Mouse (Mus musculus) kidney, postnatal 10 days (tissue): Measurements from ENCODE around the gene Prkar1a.

Experiments used
- DNase-seq: peaks from one replicate; pipeline ENCODE4 v3.0.0; 2021; ENCODE audit warnings: mixed read lengths

Prkar1a gene

DNA sequence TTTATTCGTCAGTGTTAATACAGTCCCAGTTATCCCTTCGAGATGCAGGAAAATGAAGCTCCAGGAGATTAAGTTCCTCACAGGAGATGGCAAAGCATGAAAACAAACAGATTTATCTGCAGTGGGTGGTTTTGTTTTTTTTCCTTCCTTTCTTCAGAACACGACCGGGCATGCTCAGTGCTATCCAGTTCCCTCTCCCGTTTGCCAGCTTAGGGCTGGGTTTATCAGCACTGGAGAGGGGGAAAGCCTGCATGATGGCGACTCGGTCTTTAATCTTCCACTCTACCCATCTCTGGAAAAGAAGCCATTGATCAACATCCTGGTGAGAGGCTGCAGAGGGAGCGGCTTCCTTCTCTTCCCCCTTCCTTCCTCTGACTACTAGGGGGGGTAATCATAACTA, at the start of gene Prkar1a:
Prkar1a (plus strand) TSS at position 200 of the 400 bp plus-strand sequence.
- no peak for DNase-seq

DNA sequence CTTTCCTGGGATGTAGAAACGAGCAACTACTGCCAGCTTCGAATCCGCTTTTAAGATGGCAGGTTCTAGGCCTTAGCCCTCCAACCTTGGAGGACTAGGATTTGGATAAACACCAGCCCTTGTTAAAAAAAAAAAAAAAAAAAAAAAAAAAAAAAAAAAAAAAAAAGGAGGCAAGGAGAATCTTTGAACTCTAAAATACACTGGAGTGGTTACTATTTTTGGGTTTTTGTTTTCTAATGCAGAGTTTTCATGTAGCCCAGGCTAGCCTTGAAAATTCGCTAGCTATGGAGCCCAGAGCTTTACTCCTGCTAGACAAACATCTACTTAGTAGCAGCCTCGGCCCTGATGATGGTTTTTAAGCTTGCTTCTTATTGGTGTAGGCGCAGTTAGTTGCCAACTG, 41.6 kb upstream of the Prkar1a start:
- no peak for DNase-seq

DNA sequence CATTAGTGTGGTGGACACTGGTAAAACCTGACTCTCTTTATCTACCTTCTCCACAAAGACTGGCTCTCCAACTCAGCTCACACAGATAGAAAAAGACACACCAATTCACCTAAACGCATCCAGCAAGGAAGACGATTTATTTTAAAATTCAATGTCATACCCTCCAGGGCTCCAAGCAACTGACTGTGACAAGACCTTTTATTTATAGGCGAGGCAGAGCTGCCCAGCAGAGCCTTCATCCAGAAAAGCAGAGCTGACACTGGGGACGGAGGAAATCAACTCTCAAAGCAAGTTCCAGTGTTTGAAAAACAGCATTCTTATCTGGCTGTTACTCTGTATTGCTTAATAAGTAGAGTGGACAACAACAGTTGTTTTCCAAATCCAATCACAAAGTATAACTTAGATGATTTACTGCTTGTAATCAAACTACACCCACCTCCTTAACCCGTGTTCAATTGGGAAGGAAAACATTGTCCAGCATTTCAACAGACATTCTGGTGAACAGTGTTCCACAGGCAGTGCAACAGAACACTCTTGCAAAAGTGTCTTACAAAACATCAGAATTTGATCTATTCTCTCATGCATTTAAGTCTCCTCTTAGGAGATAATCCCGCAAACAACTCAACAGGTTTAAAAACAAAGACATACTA, 40.1 kb upstream of the Prkar1a start:
- no peak for DNase-seq

DNA sequence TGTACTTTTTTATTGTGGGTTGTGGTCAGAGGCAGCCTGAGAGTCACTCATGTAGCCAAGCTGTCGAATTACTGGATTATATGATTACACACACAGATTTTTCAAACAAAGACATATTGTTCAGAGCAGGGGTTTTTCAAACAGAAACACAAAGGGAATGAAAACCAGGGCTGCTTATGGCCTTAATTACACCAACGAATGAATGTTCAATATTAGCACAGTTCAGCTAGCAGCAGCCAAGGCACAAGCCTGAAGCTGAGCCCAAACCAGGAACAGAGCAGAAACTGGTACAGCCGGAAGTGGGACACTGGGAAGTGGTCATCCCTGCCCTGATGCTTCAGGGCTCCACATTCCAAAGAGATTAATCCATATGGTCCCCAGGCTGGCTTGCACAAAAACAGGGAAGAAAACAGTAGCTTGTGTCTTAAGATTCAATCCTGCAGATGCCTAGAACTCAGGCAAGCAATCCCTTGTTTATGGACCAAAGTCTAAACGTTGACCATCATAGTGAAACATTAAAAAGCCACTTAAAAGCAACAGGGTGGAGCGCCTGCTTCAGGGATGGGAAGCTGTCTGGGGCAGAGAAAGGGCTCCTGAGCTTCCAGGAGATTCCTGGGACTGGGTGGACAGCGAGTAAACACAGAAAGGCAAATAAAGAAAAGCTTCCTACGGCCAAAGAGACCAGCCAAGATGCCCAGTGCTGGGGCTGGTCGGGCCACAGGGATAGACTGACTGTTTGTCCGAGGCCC, 39.0 kb upstream of the Prkar1a start:
- peak; percentile 43 for DNase-seq

DNA sequence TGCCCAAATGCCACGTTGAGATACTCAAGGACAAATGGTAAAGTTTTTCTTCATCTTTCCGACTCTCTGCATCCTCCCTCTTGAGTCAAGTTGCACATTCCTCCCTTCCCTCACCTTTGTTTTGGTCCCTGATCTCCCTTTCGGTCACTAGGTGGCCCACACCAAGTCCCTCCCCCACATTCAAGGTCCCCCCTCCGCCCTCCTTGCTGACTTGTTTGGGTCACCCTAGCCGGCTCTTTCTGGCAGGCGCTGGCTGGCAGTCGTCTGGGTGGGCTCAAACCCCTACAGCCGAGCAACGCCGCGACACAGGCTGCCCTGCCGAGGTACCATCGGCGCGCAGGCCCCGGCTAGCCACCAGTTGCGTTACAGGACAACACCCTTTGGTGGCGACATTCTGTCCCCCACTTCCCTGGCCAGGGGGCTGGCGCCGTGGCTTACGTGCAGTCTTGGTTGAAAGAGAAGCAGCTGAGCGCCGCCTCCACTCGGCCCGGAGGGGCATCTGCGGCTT, 38.4 kb upstream of the Prkar1a start:
- DNase-seq: no peak

DNA sequence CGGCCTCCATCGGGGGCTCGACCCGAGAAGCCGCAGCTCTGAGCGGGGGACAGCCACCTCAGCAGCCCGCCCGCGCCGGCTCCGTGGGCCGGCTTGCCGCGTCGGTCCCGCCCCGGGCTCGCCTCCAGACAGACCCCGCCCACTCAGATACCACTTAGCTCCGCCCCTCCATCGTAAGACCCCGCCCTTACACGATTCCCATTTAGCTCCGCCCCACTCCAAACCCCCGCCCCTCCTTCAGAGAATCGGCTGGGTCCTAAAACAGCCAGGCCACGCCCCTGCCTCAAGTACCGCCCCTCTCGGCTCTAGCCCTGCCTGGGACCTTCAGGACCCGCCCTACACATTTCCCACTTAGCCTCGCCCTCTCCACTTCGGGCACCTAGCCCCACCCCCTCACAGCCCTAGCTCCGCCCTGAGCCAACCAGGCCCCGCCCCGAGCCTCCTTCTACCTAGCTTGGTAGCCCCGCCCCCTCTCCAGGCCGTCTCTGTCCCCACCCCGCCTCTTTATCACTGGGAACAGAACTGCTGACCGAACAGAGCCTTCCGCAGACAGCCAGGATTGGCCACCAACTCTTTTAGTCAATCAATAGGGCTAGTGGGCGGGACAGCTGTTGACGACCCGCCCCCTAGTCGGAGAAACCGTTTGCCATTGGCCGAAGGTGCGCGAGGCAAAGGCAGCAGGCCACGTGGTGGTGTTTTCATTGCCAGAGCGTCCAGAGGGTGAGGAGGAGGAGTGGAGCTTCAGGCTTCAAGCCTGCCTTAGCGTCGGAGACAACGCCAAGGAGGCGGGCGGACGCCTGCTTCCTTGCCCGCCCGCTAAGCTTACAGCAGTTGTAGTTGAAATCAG, 37.7 kb upstream of the Prkar1a start, which contains the start of gene Wipi1:
Wipi1 (minus strand) TSS at position 665 of the 847 bp plus-strand sequence.
- DNase-seq: peak; percentile 100

DNA sequence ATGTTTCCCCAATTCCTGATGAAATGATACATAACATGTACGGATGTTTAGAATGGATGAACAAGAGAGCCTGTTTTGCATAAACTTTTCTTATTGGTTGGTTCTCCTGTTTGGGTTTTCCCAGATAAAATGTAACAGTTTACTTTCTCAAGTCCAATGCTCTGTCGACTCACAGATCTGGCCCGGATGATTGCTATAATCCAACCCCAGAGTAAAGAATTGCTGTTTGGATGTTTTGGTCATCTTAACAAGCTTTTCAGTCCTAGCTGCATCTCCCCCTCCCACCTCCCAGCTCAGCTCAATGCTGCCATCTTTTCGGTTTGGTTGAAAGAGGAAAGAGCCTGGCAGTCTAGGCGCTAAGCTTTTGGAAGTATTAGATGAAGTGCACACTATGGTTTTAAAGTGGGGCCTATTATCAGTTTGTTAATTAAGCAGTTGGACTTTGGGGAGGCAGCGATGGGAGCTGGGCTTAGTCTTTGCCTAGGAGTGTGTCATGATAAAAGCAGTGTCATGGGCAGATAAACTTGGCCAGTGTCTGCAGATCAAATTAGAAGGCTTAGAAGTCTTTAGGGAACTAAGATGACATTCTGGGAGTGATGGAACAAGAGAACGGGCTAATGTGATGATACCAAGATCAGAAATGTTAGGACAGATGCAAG, 36.2 kb upstream of the Prkar1a start:
- DNase-seq: no peak

DNA sequence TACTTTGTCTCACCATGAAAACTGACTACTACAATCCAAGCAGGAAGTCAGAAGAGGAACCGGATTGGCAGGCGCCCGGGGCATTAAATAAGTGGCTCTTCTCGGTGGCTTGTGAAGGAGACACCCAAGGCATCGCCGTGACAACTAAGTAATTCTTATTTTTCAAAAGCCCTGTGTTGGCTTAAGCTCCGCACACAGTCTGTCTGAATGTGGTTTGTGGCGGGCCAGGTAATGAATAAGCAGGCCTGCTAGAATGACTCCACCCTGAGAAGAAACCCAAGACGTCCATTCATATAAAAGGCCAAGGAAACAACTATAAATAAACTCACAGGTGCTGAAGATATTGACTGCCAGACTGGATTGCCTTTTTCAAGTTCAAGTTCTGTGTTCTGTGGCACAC, 33.9 kb upstream of the Prkar1a start:
- no peak for DNase-seq

DNA sequence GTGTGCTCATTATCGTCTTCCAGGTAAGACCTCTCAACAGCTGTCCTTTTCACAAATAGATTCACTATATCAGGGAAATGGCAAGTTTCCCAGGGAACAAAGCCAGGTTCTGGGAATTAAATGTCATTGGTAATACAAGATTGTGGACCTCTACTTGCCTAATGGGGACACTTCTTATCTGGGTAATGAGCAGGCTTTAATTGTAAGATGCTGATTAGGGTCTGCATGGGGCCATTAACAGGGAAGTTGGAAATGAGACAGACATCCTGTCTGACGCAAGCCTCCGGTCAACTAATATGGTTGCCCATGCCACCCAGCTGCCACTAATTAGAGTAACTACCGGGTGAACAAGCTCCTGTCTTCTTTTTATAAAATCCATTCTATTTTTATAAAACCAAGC, 32.9 kb upstream of the Prkar1a start:
- no peak for DNase-seq

DNA sequence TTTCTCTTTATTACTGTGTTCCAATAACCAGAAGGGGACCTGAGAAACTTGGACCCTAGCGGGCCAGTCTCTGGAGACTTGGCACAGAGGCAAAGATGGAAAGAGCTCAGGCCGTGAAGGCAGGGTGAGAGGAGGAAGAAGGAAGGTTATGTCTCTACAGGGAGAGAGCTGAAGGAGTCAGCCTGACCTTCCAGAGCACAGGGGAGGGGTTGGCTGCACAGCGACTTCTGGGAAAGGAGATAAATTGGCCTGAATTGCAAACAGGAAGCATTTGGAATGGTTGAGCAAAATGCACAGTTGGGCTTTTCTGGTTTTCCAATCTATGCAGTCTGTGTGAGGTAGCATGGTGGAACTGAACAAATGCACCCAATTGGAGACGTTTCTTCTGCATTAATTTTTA, 32.4 kb upstream of the Prkar1a start:
- peak; percentile 38 for DNase-seq

DNA sequence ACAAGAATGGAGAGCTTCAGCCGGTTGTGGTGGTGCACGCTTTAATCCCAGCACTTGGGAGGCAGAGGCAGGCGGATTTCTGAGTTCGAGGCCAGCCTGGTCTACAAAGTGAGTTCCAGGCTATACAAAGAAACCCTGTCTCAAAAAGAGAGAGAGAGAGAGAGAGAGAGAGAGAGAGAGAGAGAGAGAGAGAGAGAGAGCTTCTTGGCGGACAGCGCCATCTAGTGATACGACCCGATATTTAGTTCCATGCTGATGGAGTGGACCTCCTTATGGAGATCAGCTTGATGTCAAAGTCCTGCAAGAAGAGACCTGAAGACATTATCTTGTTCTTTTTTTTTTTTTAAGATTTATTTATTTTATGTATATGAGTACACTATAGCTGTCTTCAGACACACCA, 30.1 kb upstream of the Prkar1a start:
- DNase-seq: peak; percentile 82

DNA sequence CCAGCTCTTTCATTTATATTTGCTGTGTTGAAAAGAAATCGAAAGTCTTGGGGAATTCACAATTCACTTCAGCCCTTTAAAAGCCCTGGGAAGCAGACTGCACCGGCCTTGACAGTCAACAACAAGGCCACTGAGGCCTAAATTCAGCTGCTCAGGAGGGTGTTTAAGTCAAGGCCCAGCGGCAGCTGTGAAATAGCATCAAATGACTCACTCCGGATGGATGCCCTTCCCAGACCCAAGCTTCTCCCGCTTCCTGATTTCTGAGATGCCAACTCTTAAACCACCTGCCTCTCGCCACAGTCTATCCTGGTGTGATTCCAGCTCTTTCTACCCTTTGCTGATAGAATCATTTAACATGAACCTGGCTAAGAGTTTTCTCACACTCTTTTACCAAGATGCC, 28.8 kb upstream of the Prkar1a start:
- no peak for DNase-seq

DNA sequence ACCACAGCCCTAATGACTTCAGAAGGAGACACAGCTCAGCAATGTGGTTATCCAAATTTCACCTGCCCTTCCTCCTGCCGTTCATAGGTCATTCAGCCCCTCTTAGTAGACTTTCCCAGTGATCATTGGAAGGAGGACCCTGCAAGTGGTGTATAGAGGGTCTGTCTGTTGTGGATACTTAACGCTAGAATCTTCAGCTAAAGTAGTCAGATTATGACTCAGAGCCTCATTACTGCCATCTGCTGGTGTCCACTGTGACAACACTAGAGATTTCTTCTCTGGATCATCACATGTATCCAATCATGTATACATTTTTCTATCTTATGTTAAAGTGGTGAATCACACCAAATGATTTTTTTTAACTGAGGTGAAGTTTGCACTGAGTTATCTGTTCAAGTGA, 28.0 kb upstream of the Prkar1a start:
- peak; percentile 81 for DNase-seq

DNA sequence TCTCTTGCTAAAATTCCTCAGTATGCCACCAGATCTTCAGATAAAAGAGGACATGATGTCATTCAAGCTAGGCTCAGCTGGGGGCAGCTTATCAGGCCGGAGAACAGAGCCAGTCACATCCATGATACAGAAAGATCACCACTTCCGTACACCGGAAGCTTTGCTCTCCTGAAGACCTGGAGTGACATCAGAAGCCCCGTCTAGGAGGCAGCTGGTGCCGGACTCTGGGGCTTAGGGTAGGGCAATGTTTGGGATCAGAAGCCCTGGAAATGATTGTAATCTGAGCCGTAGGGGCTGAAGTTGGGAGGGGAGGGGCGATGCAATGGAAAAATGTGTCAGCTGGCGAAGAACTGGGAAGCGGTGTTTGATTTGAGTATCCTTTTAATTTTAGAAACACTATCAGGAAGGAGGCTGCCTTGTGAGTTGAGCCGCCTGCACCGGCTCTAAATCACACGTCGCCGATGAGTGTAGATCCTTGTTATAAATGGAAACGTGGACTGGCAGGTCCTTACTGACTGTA, 26.6 kb upstream of the Prkar1a start:
- DNase-seq: peak; percentile 53

DNA sequence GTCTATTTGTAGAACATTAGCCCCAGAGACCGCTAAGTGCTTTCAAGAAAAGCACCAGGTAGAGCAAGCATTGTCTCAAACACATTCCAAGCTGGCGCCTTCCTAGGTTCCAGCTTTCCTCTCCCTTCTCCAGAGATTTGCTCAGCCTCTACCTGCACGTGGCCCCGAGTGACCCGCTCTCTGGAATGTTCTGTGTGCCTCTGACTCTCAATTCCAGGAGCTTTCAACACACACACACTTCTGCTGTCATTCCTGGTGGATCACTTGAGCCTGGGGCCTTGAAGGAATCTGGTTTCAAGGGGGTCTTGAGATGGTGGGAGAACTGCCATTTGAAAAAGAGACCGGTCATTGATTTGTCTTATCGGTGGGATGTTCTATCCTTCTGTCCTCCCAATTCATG, 26.0 kb upstream of the Prkar1a start:
- no peak for DNase-seq

DNA sequence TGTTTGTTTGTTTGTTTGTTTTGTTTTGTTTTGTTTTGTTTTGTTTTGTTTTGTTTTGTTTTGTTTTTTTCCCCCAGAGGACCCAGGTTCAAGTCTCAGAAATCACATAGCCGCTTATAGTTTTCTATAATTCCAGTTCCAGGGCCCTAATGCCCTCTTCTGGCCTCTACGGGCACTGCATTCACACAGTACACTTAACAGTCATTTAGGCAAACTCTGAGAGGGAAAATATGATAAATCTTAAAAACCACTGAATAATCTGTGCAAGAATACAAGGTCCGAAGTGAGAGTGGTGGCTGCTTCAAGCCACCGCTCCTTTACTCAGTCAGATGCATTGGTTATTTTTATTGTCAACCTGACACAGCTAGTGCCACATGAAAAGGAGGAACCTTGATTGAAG, 21.6 kb upstream of the Prkar1a start:
- peak; percentile 37 for DNase-seq

DNA sequence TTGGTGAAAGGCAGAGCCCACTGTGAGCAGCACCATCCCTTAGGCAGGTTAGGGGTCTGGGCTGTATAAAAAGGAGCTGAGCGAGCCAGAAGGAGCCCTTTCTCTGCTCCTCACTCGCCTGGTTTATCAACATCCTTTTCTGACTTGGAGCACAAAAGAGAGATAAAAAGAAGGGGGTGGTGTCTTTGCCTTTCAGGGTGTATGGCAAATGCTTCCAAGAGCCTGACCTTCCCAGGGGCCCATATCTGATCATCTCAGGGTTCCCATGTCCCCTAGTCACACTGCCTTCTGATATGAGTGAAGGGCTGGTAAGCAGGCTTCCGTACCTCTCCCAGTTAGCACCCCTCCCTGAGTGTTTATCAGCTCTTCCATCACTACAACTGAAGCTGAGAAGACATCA, 21.1 kb upstream of the Prkar1a start:
- DNase-seq: no peak

DNA sequence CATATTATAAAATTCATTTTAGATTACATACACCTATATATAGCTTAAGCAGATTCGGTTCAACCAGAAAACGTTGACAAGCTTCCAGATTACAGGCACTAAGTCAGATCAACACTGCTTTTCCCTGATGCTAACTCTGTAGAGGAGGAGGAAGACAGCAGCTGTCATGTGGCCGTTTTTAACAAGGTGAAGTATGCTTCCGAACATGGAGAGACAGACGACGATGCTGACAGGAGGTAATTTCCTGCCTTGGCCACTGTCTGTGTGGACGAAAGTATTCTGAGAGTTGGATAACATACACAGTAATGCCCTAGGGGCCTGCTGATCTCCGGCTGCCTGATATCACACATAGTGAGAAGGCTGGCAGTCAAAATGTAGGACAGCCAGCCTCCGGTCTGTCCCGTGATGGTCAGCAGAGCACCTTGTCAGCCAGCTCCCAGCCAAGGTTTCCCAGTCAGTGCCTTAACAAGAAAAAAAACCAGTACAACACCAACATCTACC, 20.1 kb upstream of the Prkar1a start:
- DNase-seq: no peak

DNA sequence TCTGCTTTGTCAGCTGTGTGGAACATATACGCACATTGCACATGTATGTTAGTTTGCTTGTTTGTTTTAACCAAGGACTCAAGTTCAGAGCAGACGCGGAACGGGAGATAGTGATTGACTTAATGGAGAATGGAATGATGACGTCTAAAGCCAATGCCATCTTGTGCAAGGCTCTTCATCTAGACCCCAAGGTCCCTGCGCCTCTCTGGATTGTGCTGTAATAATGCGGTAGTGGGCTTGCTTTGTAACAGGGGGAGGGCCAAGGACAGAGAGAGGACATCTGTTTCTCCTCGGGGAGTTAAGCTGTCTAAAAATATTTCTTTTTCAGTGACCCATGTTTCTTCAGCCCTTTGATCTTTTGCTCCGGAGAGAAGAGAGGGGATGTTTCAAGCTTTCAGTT, 14.3 kb upstream of the Prkar1a start:
- no peak for DNase-seq

DNA sequence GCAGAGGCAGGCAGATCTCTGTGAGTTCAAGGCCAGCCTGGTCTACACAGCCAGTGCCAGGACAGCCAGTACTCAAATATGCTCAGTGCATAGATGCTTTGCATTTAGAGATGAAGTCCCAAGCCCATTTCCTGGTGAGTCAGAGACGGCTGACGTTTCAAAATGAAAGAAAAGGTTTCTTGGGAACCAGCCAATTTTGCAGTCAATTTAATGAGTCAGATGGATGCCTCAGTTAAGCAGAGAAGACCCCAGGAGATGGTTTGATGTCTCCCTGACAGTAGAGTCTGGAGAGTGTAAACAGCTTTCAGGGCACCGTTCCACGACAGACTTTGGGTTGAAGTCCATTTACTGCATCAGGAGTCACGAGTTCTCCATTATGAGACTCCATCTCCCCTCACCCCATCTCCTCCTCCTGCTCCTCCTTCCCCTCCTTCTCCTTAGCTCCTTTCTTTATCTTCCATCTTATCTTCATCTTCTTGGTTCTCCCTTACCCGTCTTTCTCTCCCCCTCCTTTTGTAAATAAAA, 13.3 kb upstream of the Prkar1a start:
- no peak for DNase-seq

DNA sequence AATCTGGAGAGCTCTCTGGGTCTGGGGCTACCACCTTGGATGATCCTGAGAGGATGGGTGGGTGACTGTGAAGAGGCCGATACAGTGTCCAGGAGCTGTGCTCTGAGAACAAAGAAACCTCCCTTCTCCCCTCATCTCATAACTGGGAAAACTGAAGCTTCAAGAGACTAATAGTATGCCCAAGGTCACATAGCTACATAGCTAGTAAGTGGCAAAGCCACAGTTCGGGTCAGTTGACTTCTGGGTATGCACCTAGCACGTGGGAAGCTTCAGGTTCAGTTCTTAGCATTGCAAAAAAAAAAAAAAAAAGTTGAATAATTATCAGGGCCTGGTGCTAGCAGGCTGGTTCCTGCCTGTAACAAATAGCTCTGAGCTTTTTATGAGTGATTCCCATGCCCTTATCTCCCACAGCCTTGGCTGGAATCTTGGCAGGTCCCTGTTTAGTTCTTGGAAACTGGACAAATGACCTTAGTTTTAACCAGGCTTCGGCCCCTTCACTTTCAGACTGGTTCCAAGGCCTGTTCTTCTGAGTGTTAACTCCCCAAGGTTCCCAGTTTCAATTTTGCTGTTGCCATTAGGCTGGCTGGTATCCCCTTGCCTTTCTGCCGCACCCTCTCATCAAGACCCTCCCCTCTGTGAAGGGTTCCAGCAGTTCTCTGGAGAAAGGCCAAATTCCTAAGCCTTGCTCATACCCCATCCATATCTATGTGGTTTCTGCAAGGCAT, 7.5 kb upstream of the Prkar1a start:
- peak; percentile 35 for DNase-seq
